Mouse (Mus musculus): Measurements from ENCODE around the gene Cir1.

- no peak for TF ChIP-seq POLR2A (IDR thresholded peaks at IDR 0.05; ENCODE audit: control insufficient read depth, extremely low read depth, insufficient read depth, low read length, poor library complexity)
- no peak for TF ChIP-seq CTCF (IDR thresholded peaks at IDR 0.05; ENCODE audit: borderline replicate concordance, control insufficient read depth, extremely low read depth, insufficient read depth, low read length, poor library complexity)
Measured at GRCm38 (mm10) chr2:73295023-73295422, 17.5 kb downstream of the Cir1 start.

All from thymus, adult 2 months (tissue).